Mouse (Mus musculus): ENCODE data around the gene Mex3a.
A peak's percentile ranks its signal among the peaks of the same experiment; 100 is the strongest.
"Not testable (repeated sequence)": the region's sequence is repeated elsewhere in the genome, so short reads cannot be mapped to it uniquely, and the experiment has no call there.

Mex3a gene

GRCm38 (mm10) chr3:88569093-88569492 is 36.9 kb downstream of the Mex3a start:
- DNase-seq (ENCODE audit: low read depth, low spot score) = no peak

DNA sequence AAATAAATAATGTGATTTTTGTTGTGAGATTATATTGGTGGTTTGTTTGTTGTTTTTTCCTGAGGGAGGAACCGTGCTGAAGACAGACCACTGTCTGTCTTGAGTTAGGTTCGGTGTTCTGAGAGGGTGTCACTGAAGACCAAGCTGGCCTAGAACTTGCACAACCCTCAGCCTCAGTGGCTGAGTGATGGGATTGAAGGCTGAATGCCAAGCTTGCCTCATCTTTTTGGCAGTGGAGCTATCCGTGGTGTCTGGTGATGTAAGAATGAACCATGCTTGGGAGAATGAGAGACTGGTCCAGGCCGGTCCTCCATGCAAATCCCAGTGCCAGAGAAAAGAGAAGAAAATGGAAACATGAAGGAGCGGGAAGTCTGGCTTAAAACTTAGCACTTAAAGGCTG is 37.5 kb downstream of the Mex3a start:
- DNase-seq (ENCODE audit: low read depth, low spot score) = peak; percentile 49

- no peak for DNase-seq (ENCODE audit: low read depth, low spot score)
Observed at GRCm38 (mm10) chr3:88570341-88570740, 38.1 kb downstream of the Mex3a start.

DNA sequence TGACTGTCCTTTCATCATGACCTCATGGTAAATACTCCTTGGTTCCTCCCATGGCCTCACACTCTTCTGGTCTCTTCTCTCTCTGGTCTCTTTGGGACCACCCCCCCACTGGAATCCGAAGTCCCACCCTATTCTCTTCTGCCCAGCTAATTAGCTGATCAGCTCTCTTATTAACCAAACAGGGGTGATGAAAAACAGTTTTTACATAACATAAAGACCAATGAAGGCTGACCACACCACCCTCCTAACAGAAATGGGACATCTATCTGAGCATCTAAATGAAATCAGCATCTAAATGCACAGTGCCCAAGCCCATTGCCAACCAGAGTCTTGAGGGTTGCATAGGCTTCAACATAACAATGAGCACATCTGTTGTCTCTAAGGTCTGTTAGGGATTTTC is 39.7 kb downstream of the Mex3a start:
- DNase-seq (ENCODE audit: low read depth, low spot score) = no peak

DNA sequence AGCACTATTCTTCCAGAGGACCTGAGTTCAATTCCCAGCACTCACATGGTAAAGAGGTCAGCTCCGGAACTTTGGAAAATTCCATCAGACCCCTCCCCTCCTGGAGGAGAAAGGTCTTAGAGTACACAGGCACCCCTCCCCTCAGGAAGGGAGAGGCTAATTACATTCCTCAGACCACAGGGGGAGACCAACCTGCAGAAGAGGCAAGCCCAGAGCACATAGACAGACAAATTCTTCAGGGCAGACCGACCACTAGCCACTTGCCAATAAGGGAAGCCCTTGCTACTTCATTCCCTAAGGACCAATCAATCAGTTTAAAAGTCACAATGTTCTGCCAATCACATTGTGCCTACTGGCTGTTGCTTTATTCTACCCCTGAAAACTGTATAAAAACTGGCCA is 40.6 kb downstream of the Mex3a start:
- DNase-seq (ENCODE audit: low read depth, low spot score) = no peak

DNA sequence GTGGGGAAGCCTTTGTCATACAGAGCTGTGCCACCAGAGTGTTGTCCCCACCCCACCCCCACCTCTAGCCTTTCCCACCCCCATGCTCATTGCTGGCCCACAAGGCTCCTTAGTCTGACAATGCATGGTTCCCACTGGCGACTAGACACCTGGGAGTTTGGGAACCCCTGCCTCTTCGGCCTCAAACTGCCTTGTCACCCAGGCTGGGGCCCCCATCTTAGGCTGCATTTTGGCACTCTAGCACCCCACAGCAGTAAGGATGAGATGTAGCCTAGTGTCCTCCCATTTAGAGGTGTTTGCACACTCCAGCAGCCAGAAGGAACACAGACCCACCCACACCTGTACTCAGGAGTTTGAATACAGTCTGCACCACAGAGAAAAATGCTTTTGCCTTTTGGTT is 41.6 kb downstream of the Mex3a start:
- no peak for DNase-seq (ENCODE audit: low read depth, low spot score)

DNA sequence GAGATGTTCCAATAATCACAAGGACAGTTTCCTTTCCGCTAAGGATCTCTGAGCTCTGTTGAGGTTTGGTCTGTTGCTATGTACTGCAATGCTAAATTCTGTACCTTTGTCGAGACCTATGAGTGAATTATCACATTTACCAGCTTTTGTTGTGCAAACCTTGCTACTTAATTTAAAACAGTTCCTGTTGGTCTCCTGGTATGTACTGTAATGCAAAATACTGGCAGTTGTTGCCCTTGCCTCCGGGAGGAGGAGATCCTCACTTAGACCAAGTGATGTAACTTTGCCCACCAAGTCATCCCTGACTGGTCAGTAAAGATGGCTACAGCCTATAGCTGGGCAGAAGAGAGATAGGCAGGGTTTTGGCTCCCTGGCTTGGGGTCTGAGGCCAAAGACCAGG is 43.3 kb downstream of the Mex3a start, which contains the start of gene Ssr2:
Gene Ssr2 (plus strand): TSS at position 337 of the 400 bp plus-strand sequence.
- no peak for DNase-seq (ENCODE audit: low read depth, low spot score)

- DNase-seq (ENCODE audit: low read depth, low spot score) = not testable (repeated sequence)
Observed at GRCm38 (mm10) chr3:88577846-88578245, 45.7 kb downstream of the Mex3a start.

GRCm38 (mm10) chr3:88578498-88579424 is 46.6 kb downstream of the Mex3a start:
- DNase-seq (ENCODE audit: low read depth, low spot score) = no peak

DNA sequence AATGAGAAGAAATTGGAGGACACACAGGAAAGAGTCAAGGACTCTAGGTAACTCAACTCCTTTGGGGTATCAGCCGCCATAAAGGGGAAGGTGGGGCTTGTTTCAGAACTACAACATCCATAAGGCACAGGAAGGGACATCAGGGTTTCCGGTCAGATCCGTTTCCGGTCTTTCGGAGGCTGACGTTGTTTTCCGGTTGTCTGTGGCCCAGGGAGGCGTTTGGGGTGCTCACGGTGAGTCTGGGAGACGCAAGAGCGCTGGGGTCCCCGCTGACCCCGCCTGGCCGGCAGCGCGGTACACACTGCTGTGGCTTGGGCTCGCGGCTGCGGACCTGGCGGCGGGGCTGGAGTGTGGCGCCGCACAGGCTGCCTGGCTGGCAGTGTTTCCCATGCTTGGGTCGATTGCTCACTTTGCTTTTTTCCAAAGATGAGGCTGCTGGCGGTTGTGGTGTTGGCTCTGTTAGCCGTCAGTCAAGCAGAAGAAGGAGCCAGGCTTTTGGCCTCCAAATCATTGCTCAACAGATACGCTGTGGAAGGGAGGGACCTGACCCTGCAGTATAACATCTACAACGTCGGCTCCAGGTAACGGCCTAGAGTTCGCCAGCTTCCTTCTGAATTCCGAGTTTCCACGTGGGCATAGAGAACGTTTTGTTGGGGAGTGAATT is 47.4 kb downstream of the Mex3a start:
- DNase-seq (ENCODE audit: low read depth, low spot score) = peak; percentile 75

GRCm38 (mm10) chr3:88585769-88586168 is 53.6 kb downstream of the Mex3a start:
- DNase-seq (ENCODE audit: low read depth, low spot score) = no peak

DNA sequence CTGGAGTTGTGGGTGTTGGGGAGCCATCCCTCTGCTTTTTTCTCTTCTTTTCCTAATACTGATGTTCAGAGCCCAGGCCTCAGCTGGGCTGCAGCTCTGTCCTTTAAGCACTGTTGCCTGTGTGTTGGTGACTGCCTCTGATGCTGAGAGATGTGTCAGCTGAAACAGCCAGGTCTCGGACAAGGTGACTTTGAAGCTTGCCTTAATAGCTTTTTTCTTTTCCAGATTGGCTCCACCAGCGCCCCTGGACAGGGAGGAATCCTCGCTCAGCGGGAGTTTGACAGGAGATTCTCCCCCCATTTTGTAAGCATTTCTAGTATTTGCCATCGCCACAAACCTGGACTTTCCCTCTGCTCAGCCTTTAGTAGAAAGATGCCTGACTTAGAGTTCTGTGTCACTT is 54.4 kb downstream of the Mex3a start:
- no peak for DNase-seq (ENCODE audit: low read depth, low spot score)

DNA sequence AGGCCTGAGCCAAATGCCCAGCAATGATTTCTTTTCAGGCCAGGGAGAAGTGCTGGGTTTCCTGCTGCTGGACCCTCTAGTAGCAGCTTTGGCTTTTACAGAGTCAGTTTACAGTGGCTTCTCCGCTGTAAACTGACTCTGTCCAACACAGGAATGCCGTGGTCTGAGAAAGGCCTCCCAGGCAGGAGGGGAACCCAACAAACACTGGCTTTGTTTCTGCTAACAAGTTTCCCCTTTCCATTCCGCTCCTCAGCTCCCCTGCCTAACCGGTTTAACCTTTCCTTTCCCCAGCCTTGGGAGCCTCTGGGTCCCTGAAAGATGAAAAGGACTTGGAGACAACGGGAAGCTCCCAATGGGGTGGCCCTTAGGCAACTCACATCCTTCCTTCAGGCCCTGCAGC is 58.1 kb downstream of the Mex3a start:
- no peak for DNase-seq (ENCODE audit: low read depth, low spot score)

All from skeletal muscle tissue, adult 2 months (tissue).